Mouse (Mus musculus) CD4-positive, CD25-positive, alpha-beta regulatory T cell, adult 4 months (primary cell): ENCODE measurements around the gene Cds1. TPM values are rescaled to one million over a fixed set of nuclear protein-coding genes. Genes with fewer than 3 reads are reported as not detected.

Experiments
- ATAC-seq: one replicate; pipeline ENCODE4 v1.8.0; 2017
- polyA plus RNA-seq, 2 experiments: library from polyadenylated mRNA; unstranded; fragments of 100-300 nt; shearing (Covaris generic); gene quantifications; one replicate each; pipeline ENCODE4 v1.2.1; 2017

The Cds1 gene
- polyA plus RNA-seq: not detected

- ATAC-seq: no peak
Observed at GRCm38 (mm10) chr5:101764554-101765347, at the start of gene Cds1. Gene Cds1 (plus strand): TSS chr5:101765130.

- ATAC-seq: no peak
Observed at GRCm38 (mm10) chr5:101724216-101724615, 40.7 kb upstream of the Cds1 start.

GRCm38 (mm10) chr5:101724756-101725155 lies 40.2 kb upstream of the Cds1 start:
- no peak for ATAC-seq

GRCm38 (mm10) chr5:101725703-101726102 lies 39.2 kb upstream of the Cds1 start:
- ATAC-seq: no peak

GRCm38 (mm10) chr5:101726371-101726770 lies 38.6 kb upstream of the Cds1 start:
- no peak for ATAC-seq

- no peak for ATAC-seq
Observed at GRCm38 (mm10) chr5:101728304-101728905, 36.5 kb upstream of the Cds1 start.

GRCm38 (mm10) chr5:101737341-101737740 lies 27.6 kb upstream of the Cds1 start:
- ATAC-seq: no peak

- no peak for ATAC-seq
Observed at GRCm38 (mm10) chr5:101740471-101741223, 24.3 kb upstream of the Cds1 start.

- ATAC-seq: no peak
Observed at GRCm38 (mm10) chr5:101741224-101741591, 23.7 kb upstream of the Cds1 start.

- no peak for ATAC-seq
Observed at GRCm38 (mm10) chr5:101742014-101742413, 22.9 kb upstream of the Cds1 start.

GRCm38 (mm10) chr5:101742425-101742824 lies 22.5 kb upstream of the Cds1 start:
- no peak for ATAC-seq

- ATAC-seq: no peak
Observed at GRCm38 (mm10) chr5:101744886-101745285, 20.0 kb upstream of the Cds1 start.

GRCm38 (mm10) chr5:101753680-101754079 lies 11.2 kb upstream of the Cds1 start:
- ATAC-seq: no peak

- no peak for ATAC-seq
Observed at GRCm38 (mm10) chr5:101757669-101758068, 7.3 kb upstream of the Cds1 start.

- ATAC-seq: no peak
Observed at GRCm38 (mm10) chr5:101761685-101762084, 3.2 kb upstream of the Cds1 start.

- no peak for ATAC-seq
Observed at GRCm38 (mm10) chr5:101763571-101763970, 1.4 kb upstream of the Cds1 start.

- ATAC-seq: no peak
Observed at GRCm38 (mm10) chr5:101765390-101765901, 516 bp downstream of the Cds1 start.

- ATAC-seq: no peak
Observed at GRCm38 (mm10) chr5:101766248-101766647, 1.3 kb downstream of the Cds1 start.

- no peak for ATAC-seq
Observed at GRCm38 (mm10) chr5:101767086-101767485, 2.2 kb downstream of the Cds1 start.

- no peak for ATAC-seq
Observed at GRCm38 (mm10) chr5:101767486-101767885, 2.6 kb downstream of the Cds1 start.

GRCm38 (mm10) chr5:101768558-101768957 lies 3.6 kb downstream of the Cds1 start:
- no peak for ATAC-seq

GRCm38 (mm10) chr5:101772621-101773020 lies 7.7 kb downstream of the Cds1 start:
- no peak for ATAC-seq

- ATAC-seq: no peak
Observed at GRCm38 (mm10) chr5:101775262-101775661, 10.3 kb downstream of the Cds1 start.
